16 mouse cellular contexts compared by ENCODE assay signal in the genomic region with DNA sequence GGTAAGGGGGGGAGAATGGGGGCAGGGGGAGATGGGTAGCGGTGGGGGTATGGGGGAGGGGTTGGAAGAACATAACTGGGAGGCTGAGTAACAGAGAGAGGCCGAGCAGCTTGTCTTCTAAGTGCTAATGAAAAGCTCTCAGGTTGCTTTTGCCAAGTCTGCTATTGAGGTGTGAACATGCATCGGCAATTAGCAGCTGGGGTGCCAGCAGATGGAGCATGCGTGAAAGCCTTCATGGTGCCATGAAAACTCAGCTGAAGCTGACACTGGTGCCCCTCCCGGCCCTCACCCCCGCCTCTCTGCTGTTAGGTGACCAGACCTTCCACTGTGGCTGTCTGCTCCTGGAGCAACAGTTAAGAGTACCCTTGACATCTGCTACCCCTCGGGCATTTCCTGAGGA. TPM values are rescaled to one million over a fixed set of nuclear protein-coding genes. Genes with fewer than 3 reads are reported as not detected.
DNase-seq lines count a peak whose midpoint lies in the region; TF ChIP-seq lines count a peak whose summit lies in the region.
"Had no signal": no experiment of that assay in that cellular context is flagged by ENCODE, and none has a peak within 500 bp of the region (broad histone marks: within the 10 kb centered on the region; RNA-seq: fewer than 3 reads in every experiment).

No protein-coding gene starts in this region.

- peak; percentile 53 for DNase-seq in layer of hippocampus, adult 9-11 months
- no peak for DNase-seq in layer of hippocampus, adult 11-12 months (ENCODE audit: low spot score)
- peak; percentile 33 for DNase-seq in ZHBTc4 (ENCODE audit: low read depth, low spot score)
- DNase-seq in brain, embryonic 14.5 days (ENCODE audit: low read depth) = peak; percentile 95
- peak; percentile 40 to 49 for DNase-seq in right cerebral cortex, adult 2 months (ENCODE audit: low spot score in 2 of 2)
- no peak for DNase-seq in urinary bladder, postnatal 14 days (ENCODE audit: low spot score)
- DNase-seq in gastrocnemius, postnatal 4 days (ENCODE audit: low spot score in 2 of 2) = no peak
- DNase-seq: cerebellum, postnatal 25 days; kidney, adult 9 months; kidney, postnatal 36 days; lung, embryonic 14.5 days; lung, postnatal 4 days; thymus, adult 18-20 months had no signal

- TF ChIP-seq POLR2A in brain, embryonic 14.5 days (IDR thresholded peaks at IDR 0.05; ENCODE audit: borderline replicate concordance, extremely low read depth, insufficient read depth, insufficient read length, poor library complexity, severe bottlenecking) = no peak

- no peak for TF ChIP-seq CTCF in brain, embryonic 14.5 days (IDR thresholded peaks at IDR 0.05; ENCODE audit: borderline replicate concordance, extremely low read depth, insufficient read depth, insufficient read length)

RNA-seq across cellular contexts. Expression of a gene that starts 23.4 kb away (rescaled TPM):
- polyA plus RNA-seq in brain, embryonic 14.5 days (2012; rRNA removed) = 17.9 and 21.6 TPM in 2 replicates
- 1 to 10 TPM; 5.4 to 6.1 TPM for total RNA-seq in gastrocnemius, postnatal 4 days (2021)

RNA-seq across cellular contexts. Expression of a gene that starts 23.4 kb away (rescaled TPM):
- polyA plus RNA-seq in brain, embryonic 14.5 days (2012; rRNA removed) = 15.0 and 16.6 TPM in 2 replicates
- 10 to 100 TPM; 61.7 to 63.9 TPM for total RNA-seq in gastrocnemius, postnatal 4 days (2021)

RNA-seq across cellular contexts. Expression of a gene that starts 23.7 kb away (rescaled TPM):
- polyA plus RNA-seq in brain, embryonic 14.5 days (2012; rRNA removed) = 16.6 and 21.9 TPM in 2 replicates
- total RNA-seq in gastrocnemius, postnatal 4 days (2021) = 10 to 100 TPM; 23.3 to 26.0 TPM
- polyA plus RNA-seq: small intestine, adult 2 months had no signal

RNA-seq across cellular contexts. Expression of a gene that starts 27.7 kb away (rescaled TPM):
- polyA plus RNA-seq in brain, embryonic 14.5 days (2012; rRNA removed) = 3.1 and 3.8 TPM in 2 replicates
- total RNA-seq in gastrocnemius, postnatal 4 days (2021) = under 1 TPM; 0.10 to 0.20 TPM
- total RNA-seq: heart, adult 8-10 months had no signal
- polyA plus RNA-seq: Patski had no signal

RNA-seq across cellular contexts. Expression of a gene that starts 46.9 kb away (rescaled TPM):
- polyA plus RNA-seq in brain, embryonic 14.5 days (2012; rRNA removed) = 86.0 and 115 TPM in 2 replicates
- 10 to 100 TPM; 48.9 to 49.4 TPM for total RNA-seq in gastrocnemius, postnatal 4 days (2021)

Comparison
In these comparisons a context has a peak if more than half of its experiments do, and no peak if none do; other contexts are left out.
1. DNase-seq: peak in layer of hippocampus, adult 9-11 months (single experiment), ZHBTc4 (single experiment), brain, embryonic 14.5 days (single experiment) and right cerebral cortex, adult 2 months (2 of 2); none in layer of hippocampus, adult 11-12 months (single experiment), urinary bladder, postnatal 14 days (single experiment) and gastrocnemius, postnatal 4 days (0 of 2).